Mouse (Mus musculus): ENCODE data around the gene Tgm6.

DNA sequence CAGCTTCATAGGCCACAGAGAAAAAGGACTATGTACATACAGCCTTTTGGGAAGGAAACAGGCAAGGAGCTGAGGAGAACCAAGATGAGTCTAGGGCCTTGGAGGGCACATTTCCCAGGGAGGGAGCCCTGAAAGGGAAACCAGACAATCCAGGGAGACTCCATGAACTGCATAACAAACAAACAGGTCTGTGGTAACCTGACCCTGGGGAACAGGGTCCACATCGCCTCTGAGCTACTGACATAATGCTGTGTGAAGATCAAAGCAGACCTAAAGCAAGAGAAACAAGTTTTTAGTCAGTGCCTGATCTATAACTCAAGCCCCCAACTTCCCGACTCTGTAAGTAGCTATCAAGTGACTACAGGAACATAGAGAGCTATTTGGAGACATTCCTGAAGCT, 59.5 kb downstream of the Tgm6 start:
- no peak for TF ChIP-seq CTCF (IDR thresholded peaks at IDR 0.05; ENCODE audit: low read depth)
- TF ChIP-seq EP300 (IDR thresholded peaks at IDR 0.05; ENCODE audit: low read depth) = no peak

All from liver, embryonic 14.5 days (tissue).